Comparison of ENCODE assay signal across 10 mouse cellular contexts in genomic region chr7:70065471-70066130, GRCm38 (mm10).
DNase-seq lines count a peak whose midpoint lies in the region; ATAC-seq and TF ChIP-seq lines count a peak whose summit lies in the region.
"Had no signal": no experiment of that assay in that cellular context is flagged by ENCODE, and none has a peak within 500 bp of the region (broad histone marks: within the 10 kb centered on the region; RNA-seq: fewer than 3 reads in every experiment).

No protein-coding gene starts in this region.

- no peaks in the 10 kb centered on the region for H3K4me1 ChIP-seq in lung, embryonic 14.5 days (ENCODE audit: insufficient read depth)
- H3K4me1 ChIP-seq in hindbrain, embryonic 15.5 days (replicated peaks): peaks cover 21% of the 10 kb centered on the region
- 0 out of 2 replicates have a peak, but pooled peaks cover 11% of the 10 kb centered on the region for H3K4me1 ChIP-seq in midbrain, embryonic 14.5 days (ENCODE audit: control insufficient read depth, insufficient read depth, low read length)

- no peak overlapping the region for H3K9ac ChIP-seq in lung, embryonic 14.5 days
- H3K9ac ChIP-seq in hindbrain, embryonic 15.5 days: no peak overlapping the region
- H3K9ac ChIP-seq in midbrain, embryonic 14.5 days (replicated peaks; ENCODE audit: low read length): no peak overlapping the region

- no peaks in the 10 kb centered on the region for H3K36me3 ChIP-seq in lung, embryonic 14.5 days (ENCODE audit: insufficient read depth)
- no peaks in the 10 kb centered on the region for H3K36me3 ChIP-seq in hindbrain, embryonic 15.5 days
- H3K36me3 ChIP-seq in midbrain, embryonic 14.5 days (ENCODE audit: control insufficient read depth, insufficient read depth, low read length): no peaks in the 10 kb centered on the region

- no peaks in the 10 kb centered on the region for H3K27me3 ChIP-seq in lung, embryonic 14.5 days (ENCODE audit: insufficient read depth, low read length)
- H3K27me3 ChIP-seq in hindbrain, embryonic 15.5 days: no peaks in the 10 kb centered on the region
- H3K27me3 ChIP-seq in midbrain, embryonic 14.5 days (ENCODE audit: control insufficient read depth, insufficient read depth, low read length): no peaks in the 10 kb centered on the region

- TF ChIP-seq CTCF in lung, embryonic 14.5 days (IDR thresholded peaks at IDR 0.05; ENCODE audit: low read depth): no peak

- ATAC-seq in lung, embryonic 14.5 days (ENCODE audit: insufficient read depth): no peak
- ATAC-seq in hindbrain, embryonic 15.5 days (ENCODE audit: low FRiP score, low read depth): peak; percentile 73; the same call in 1 of the 2 replicates
- ATAC-seq in midbrain, embryonic 14.5 days (ENCODE audit: low FRiP score, low TSS enrichment): no peak
- no peak for ATAC-seq in CD4-positive, CD25-positive, alpha-beta regulatory T cell, adult 4 months

- no peak overlapping the region for H3K4me2 ChIP-seq in lung, embryonic 14.5 days
- no peak overlapping the region for H3K4me2 ChIP-seq in hindbrain, embryonic 15.5 days
- no peak overlapping the region for H3K4me2 ChIP-seq in midbrain, embryonic 14.5 days (ENCODE audit: low read length)

- H3K9me3 ChIP-seq in lung, embryonic 14.5 days (ENCODE audit: low read depth, low read length): no peaks in the 10 kb centered on the region
- H3K9me3 ChIP-seq in hindbrain, embryonic 15.5 days: no peaks in the 10 kb centered on the region
- H3K9me3 ChIP-seq in midbrain, embryonic 14.5 days (ENCODE audit: control insufficient read depth, low read length): no peaks in the 10 kb centered on the region

- no peak overlapping the region for H3K4me3 ChIP-seq in lung, embryonic 14.5 days (ENCODE audit: low read depth, low read length)
- H3K4me3 ChIP-seq in hindbrain, embryonic 15.5 days: no peak overlapping the region
- no peak overlapping the region for H3K4me3 ChIP-seq in midbrain, embryonic 14.5 days (replicated peaks; ENCODE audit: low read depth, low read length)

- no peak overlapping the region for H3K27ac ChIP-seq in lung, embryonic 14.5 days (ENCODE audit: low read depth)
- H3K27ac ChIP-seq in hindbrain, embryonic 15.5 days (replicated peaks): no peak overlapping the region
- no peak overlapping the region for H3K27ac ChIP-seq in midbrain, embryonic 14.5 days (replicated peaks; ENCODE audit: low read depth, low read length)

- DNase-seq in cerebellum, postnatal 25 days: peak; percentile 7
- no peak for DNase-seq in cerebellum, adult 18-20 months
- DNase-seq in lung, embryonic 14.5 days: peak; percentile 3
- no peak for DNase-seq in lung, postnatal 14 days
- peak; percentile 28 for DNase-seq in midbrain, embryonic 14.5 days
- DNase-seq in gastrocnemius, adult 8-10 months (ENCODE audit: low spot score in 2 of 2): no peak
- DNase-seq: cerebellum, adult 8-10 months; liver had no signal

- WGBS in lung, embryonic 14.5 days: 46% methylated on average over 11 of the region's 11 CpGs
- WGBS in hindbrain, embryonic 15.5 days: 50% methylated on average over 11 of the region's 11 CpGs
- 72% methylated on average over 11 of the region's 11 CpGs for WGBS in midbrain, embryonic 14.5 days

Comparison
In these comparisons a context has a peak if more than half of its experiments do, and no peak if none do; other contexts are left out.
1. DNase-seq: peak in cerebellum, postnatal 25 days (2 of 2), lung, embryonic 14.5 days (single experiment) and midbrain, embryonic 14.5 days (single experiment); none in cerebellum, adult 18-20 months (0 of 2), lung, postnatal 14 days (single experiment) and gastrocnemius, adult 8-10 months (0 of 2).